Mouse (Mus musculus): ENCODE results near the gene Helz.

DNA sequence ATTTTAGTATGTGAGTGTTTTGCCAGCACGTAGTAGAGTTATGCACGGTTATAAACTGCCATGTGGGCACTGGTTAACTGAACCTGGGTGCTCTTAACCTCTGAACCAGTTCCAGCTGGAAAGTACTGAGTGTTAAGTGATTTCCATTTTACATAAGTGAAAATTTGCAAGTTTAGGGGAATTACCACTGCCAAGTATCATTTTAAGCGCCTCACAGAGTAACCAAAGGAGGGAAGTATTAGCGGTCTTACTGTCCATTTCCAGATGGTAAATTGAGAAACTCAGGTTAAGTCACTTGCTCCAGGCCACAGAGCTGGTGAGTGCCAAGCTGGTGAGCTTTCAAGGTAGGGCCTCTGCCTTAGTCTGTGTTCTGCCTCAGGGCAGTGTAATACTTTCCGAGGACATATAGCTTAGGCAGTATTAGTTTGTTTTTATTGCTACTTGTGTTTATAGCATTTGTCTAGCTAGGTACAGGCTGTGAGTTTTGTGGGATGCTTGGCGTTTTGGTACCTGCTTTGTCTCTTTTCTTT, 20.8 kb downstream of the Helz start:
- TF ChIP-seq CTCF (IDR thresholded peaks at IDR 0.05; ENCODE audit: borderline replicate concordance, insufficient read depth, low read depth, low read length) (no peak), POLR2A (IDR thresholded peaks at IDR 0.05; ENCODE audit: borderline replicate concordance, insufficient read depth, low read length) (no peak)

Data from cerebellum, adult 2 months (tissue).